Mouse (Mus musculus): ENCODE data around the gene Cpne7. TPM values are rescaled to one million over a fixed set of nuclear protein-coding genes. Genes with fewer than 3 reads are reported as not detected.

Cpne7 gene
- polyA plus RNA-seq, 1 experiment, result 3.1 TPM

DNA sequence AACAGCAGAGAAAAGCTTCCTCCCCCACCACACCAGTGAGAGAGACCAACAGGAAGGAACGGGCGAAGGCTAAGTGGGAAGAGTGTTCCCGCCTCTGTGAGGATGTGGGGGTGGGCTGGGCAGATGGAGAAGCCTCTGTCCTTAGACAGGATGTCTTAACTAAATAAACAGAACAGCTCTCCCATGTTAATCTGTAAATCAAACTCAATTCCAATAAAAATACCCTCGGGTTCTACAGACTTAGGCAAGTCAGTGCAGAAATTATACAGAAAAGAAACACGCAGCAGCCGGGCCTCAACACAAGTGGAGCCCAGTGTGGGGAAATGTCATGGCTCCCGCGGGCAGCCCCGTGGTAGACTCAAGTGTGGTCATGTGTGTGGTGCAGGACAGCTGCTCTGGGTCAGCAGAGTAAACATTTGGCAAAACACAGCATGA is 33.6 kb downstream of the Cpne7 start:
- Histone ChIP-seq H3K4me1 (replicated peaks; ENCODE audit: control insufficient read depth, insufficient read depth, low read length) (no peaks in the 10 kb centered on the region), H3K36me3 (ENCODE audit: control insufficient read depth, insufficient read depth, low read length) (no peaks in the 10 kb centered on the region), H3K4me3 (ENCODE audit: control insufficient read depth, insufficient read depth, low read length) (no peak overlapping the region), H3K27me3 (ENCODE audit: control insufficient read depth, insufficient read depth, low read length) (no peaks in the 10 kb centered on the region), H3K27ac (ENCODE audit: control insufficient read depth, insufficient read depth, low read length) (no peak overlapping the region)
- DNase-seq, result no peak
- TF ChIP-seq CTCF (IDR thresholded peaks at IDR 0.05; ENCODE audit: borderline replicate concordance, control insufficient read depth, extremely low read depth, insufficient read depth, low read length, poor library complexity) (no peak), POLR2A (IDR thresholded peaks at IDR 0.05; ENCODE audit: control insufficient read depth, extremely low read depth, insufficient read depth, low read length, poor library complexity) (no peak)
- 36% methylated on average over 9 of the region's 9 CpGs for WGBS

- DNase-seq, result no peak
- Histone ChIP-seq H3K27me3 (ENCODE audit: control insufficient read depth, insufficient read depth, low read length) (no peaks in the 10 kb centered on the region), H3K27ac (ENCODE audit: control insufficient read depth, insufficient read depth, low read length) (no peak overlapping the region), H3K4me3 (ENCODE audit: control insufficient read depth, insufficient read depth, low read length) (no peak overlapping the region), H3K4me1 (replicated peaks; ENCODE audit: control insufficient read depth, insufficient read depth, low read length) (no peaks in the 10 kb centered on the region; the same call in 1 of the 2 replicates), H3K36me3 (ENCODE audit: control insufficient read depth, insufficient read depth, low read length) (no peaks in the 10 kb centered on the region)
- 93% methylated on average over 5 of the region's 5 CpGs for WGBS
- no peak for TF ChIP-seq CTCF (IDR thresholded peaks at IDR 0.05; ENCODE audit: borderline replicate concordance, control insufficient read depth, extremely low read depth, insufficient read depth, low read length, poor library complexity)
- no peak for TF ChIP-seq POLR2A (IDR thresholded peaks at IDR 0.05; ENCODE audit: control insufficient read depth, extremely low read depth, insufficient read depth, low read length, poor library complexity)
Measured at GRCm38 (mm10) chr8:123155177-123155576, 38.0 kb downstream of the Cpne7 start.

DNA sequence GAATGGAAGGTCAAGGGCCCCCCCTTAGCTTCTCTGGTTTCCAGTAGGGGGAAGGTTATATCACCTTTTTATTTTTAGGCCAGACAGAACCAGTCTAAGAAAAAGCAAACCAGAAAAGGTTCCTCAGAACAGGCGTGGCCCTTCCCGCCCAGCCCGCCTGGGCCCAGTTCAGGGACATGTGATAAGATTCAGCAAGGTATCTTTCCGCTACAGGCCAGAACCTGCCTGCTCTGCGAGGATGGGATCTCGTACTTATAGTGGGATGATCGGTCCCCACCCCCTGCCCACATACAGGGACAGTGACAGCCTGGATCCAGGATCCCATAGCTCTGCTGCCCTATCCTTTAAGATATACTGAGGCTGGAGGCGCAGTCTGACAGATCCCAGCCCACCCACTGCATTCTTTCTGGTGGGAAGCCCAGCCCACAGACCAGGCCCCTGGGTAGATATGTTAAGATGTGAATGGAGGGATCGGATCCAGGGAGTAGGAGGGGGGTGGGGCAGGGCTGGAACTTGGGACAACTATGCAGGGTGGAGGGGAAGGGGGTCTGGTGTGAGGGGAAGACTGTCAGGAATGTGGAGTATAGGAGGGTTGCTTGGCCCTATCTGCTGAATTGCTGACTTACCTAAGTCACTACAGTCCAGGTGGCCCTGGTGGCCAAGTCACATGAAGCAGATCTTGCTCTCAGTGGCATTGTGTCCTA is 39.0 kb downstream of the Cpne7 start:
- Histone ChIP-seq H3K4me3 (ENCODE audit: control insufficient read depth, insufficient read depth, low read length) (no peak overlapping the region), H3K36me3 (ENCODE audit: control insufficient read depth, insufficient read depth, low read length) (no peaks in the 10 kb centered on the region), H3K27ac (ENCODE audit: control insufficient read depth, insufficient read depth, low read length) (no peak overlapping the region), H3K4me1 (replicated peaks; ENCODE audit: control insufficient read depth, insufficient read depth, low read length) (no peaks in the 10 kb centered on the region; the same call in 1 of the 2 replicates), H3K27me3 (ENCODE audit: control insufficient read depth, insufficient read depth, low read length) (no peaks in the 10 kb centered on the region)
- DNase-seq, result no peak
- TF ChIP-seq CTCF (IDR thresholded peaks at IDR 0.05; ENCODE audit: borderline replicate concordance, control insufficient read depth, extremely low read depth, insufficient read depth, low read length, poor library complexity), result no peak
- WGBS, result 92% methylated on average over 9 of the region's 9 CpGs

GRCm38 (mm10) chr8:123157888-123158465 is 40.8 kb downstream of the Cpne7 start, which contains the start of gene Sult5a1:
Sult5a1 (minus strand) TSS chr8:123158315.
- Histone ChIP-seq H3K27me3 (ENCODE audit: control insufficient read depth, insufficient read depth, low read length) (no peaks in the 10 kb centered on the region), H3K27ac (ENCODE audit: control insufficient read depth, insufficient read depth, low read length) (no peak within 1 kb of the TSS), H3K4me3 (ENCODE audit: control insufficient read depth, insufficient read depth, low read length) (no peak within 1 kb of the TSS), H3K4me1 (replicated peaks; ENCODE audit: control insufficient read depth, insufficient read depth, low read length) (peaks cover 7% of the 10 kb centered on the region), H3K36me3 (ENCODE audit: control insufficient read depth, insufficient read depth, low read length) (no peaks in the 10 kb centered on the region)
- no peak for DNase-seq
- WGBS, result 71% methylated on average over 13 of the region's 13 CpGs
- no peak for TF ChIP-seq POLR2A (IDR thresholded peaks at IDR 0.05; ENCODE audit: control insufficient read depth, extremely low read depth, insufficient read depth, low read length, poor library complexity)
- TF ChIP-seq CTCF (IDR thresholded peaks at IDR 0.05; ENCODE audit: borderline replicate concordance, control insufficient read depth, extremely low read depth, insufficient read depth, low read length, poor library complexity), result no peak

DNA sequence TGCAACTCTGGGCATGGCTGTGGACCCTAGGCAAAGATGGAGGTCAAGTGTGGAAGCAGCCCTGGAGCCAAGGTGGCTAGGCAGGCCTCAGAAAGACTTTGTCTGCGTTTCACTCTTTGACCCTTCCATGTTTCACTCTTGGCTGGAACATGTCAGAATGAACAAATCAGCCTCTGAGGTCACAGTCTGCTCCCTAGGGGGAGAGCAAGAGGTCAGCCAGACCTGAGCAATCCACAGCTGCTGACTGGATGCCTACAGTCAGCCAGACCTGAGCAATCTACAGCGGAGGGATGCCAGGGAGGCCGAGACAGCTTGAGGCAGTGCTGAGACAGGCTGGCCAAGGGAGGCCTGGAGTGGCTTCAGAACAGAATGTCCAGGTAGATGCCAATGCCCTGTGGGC is 64.2 kb downstream of the Cpne7 start:
- H3K4me3 ChIP-seq (ENCODE audit: control insufficient read depth, insufficient read depth, low read length), result no peak overlapping the region
- 90% methylated on average over 3 of the region's 3 CpGs for WGBS
- TF ChIP-seq POLR2A (IDR thresholded peaks at IDR 0.05; ENCODE audit: control insufficient read depth, extremely low read depth, insufficient read depth, low read length, poor library complexity), result no peak
- TF ChIP-seq CTCF (IDR thresholded peaks at IDR 0.05; ENCODE audit: borderline replicate concordance, control insufficient read depth, extremely low read depth, insufficient read depth, low read length, poor library complexity), result no peak
- H3K36me3 ChIP-seq (ENCODE audit: control insufficient read depth, insufficient read depth, low read length), result no peaks in the 10 kb centered on the region
- DNase-seq, result no peak
- no peaks in the 10 kb centered on the region for H3K27me3 ChIP-seq (ENCODE audit: control insufficient read depth, insufficient read depth, low read length)
- no peaks in the 10 kb centered on the region for H3K4me1 ChIP-seq (replicated peaks; ENCODE audit: control insufficient read depth, insufficient read depth, low read length)
- H3K27ac ChIP-seq (ENCODE audit: control insufficient read depth, insufficient read depth, low read length), result no peak overlapping the region

Other genes with a start within 250 kb of the Cpne7 start
- 118 and 145 TPM in 2 replicates for gene Ankrd11, start 75.1 kb upstream of the Cpne7 start, polyA plus RNA-seq (2012; rRNA removed)
- gene Spg7, start 54.4 kb upstream of the Cpne7 start, polyA plus RNA-seq (2012; rRNA removed), result 126 and 145 TPM in 2 replicates
- 3,303 and 3,543 TPM in 2 replicates for gene Rpl13, start 15.0 kb upstream of the Cpne7 start, polyA plus RNA-seq (2012; rRNA removed)
- gene Sult5a1, start 40.9 kb downstream of the Cpne7 start, polyA plus RNA-seq (2012; rRNA removed), result 12.4 and 17.5 TPM in 2 replicates
- gene Dpep1, start 68.9 kb downstream of the Cpne7 start, polyA plus RNA-seq (2012; rRNA removed), result 4.5 and 13.2 TPM in 2 replicates
- 122 and 128 TPM in 2 replicates for gene Chmp1a, start 95.4 kb downstream of the Cpne7 start, polyA plus RNA-seq (2012; rRNA removed)
- gene Spata33, start 95.5 kb downstream of the Cpne7 start, polyA plus RNA-seq (2012; rRNA removed), result 0.66 and 1.1 TPM in 2 replicates
- gene Cdk10, start 107.5 kb downstream of the Cpne7 start, polyA plus RNA-seq (2012; rRNA removed), result 63.4 and 70.8 TPM in 2 replicates
- 27.6 and 34.0 TPM in 2 replicates for gene Spata2l, start 118.9 kb downstream of the Cpne7 start, polyA plus RNA-seq (2012; rRNA removed)
- 75.5 and 82.4 TPM in 2 replicates for gene Zfp276, start 136.8 kb downstream of the Cpne7 start, polyA plus RNA-seq (2012; rRNA removed)
- 151 and 152 TPM in 2 replicates for gene Vps9d1, start 137.0 kb downstream of the Cpne7 start, polyA plus RNA-seq (2012; rRNA removed)
- gene Fanca, start 201.2 kb downstream of the Cpne7 start, polyA plus RNA-seq (2012; rRNA removed), result 84.5 and 97.2 TPM in 2 replicates
- 2.1 and 2.5 TPM in 2 replicates for gene Spire2, start 215.3 kb downstream of the Cpne7 start, polyA plus RNA-seq (2012; rRNA removed)

Data from thymus, adult 2 months (tissue).